Mouse (Mus musculus): ENCODE results near the gene Radil.

Gene Radil

GRCm38 (mm10) chr5:142448076-142448475 is 102.8 kb downstream of the Radil start:
- DNase-seq (ENCODE audit: low spot score), result peak; percentile 84

DNA sequence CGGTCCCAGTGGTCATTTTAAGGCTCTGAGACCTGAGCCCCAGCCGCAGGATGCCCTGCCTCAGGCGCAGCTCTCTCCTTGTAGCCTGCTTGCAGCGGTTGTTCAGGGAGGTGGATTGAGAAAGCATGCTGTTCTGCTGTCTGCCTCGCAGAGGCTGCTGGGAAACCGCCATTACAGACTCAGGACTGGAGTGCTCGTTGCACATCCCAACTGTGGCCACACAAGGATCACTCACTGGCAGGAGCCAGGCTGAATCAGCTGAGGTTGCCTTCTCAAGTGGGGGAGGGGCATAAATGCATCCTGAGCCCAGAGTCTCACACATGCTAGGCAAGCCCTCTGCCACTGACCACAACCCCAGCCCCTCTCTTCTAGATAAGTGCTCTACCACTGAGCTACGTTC is 105.2 kb downstream of the Radil start:
- DNase-seq (ENCODE audit: low spot score), result no peak

DNA sequence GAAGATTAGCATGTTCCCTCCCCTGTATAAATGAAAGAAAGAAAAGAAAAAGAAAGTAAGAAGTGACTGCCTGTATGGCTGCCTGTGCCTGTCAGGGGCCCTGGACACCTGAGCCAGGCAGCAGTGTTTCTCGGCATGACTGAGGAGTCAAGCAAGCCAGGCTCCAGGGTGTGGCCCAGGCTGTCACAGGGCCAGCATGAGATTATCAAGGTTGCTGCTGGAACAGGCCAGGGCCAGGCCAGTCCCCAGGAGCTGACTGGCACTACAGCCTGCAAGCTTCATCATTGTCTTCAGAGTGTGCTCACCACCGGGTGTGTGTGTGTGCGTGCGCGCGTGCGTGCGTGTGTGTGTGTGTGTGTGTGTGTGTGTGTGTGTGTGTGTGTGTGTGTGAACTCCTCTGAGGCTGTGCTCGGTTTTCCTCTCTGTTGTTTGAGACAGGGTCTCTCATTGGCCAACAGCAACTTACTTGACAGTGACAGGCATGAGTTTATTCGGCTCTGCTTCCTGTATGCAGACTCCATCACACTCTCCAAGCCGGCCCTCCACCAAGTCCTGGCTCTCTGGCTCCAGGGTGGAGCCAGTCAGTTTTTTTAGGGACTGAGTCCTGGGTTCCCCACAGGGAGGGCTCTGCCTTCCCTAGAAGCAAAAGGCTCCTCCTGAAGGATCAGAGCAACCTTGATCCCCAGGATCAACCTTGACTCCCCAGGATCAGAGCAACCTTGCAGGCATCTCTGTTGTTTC is 105.9 kb downstream of the Radil start:
- peak; percentile 66 for DNase-seq (ENCODE audit: low spot score)

DNA sequence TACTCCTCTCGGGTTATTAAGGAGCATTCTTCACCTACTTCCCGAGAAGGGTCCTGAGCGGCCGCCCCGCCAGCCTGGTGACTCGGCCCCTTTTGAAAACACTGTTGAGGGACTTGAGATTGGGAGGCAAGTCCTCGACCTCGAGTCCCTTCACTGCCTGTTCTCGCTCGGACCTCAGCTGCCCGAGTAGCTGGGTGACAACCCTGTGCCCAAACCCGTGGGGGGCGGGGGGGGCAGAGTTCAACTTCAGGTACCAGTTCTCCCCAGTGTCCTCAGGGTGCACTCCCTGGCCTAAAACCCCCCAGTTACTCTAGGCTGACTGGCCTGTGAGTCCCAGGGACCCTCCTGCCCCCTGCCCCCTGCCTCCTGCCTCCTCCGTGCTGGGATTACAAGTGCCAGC is 106.9 kb downstream of the Radil start:
- no peak for DNase-seq (ENCODE audit: low spot score)

GRCm38 (mm10) chr5:142443514-142443913 is 107.4 kb downstream of the Radil start:
- DNase-seq (ENCODE audit: low spot score), result no peak

DNA sequence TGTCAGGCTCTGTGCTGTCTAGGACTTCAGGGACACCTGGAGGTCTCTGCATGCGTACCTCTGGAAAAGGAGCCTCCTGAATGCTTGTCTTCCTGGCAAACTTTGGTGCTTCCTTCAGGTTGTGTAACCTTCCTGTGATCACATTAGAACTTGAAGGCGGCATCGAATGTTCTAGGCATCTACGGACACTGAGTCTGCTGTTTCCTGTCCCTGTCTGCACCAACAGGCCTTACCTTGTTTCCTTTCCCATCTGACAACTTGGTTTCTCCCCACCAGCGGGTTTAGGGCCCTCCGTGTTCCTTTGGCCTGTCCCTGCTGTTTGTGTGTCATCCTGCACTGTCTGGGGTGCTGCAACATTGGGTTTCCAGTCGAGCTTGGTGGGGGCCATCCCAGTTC is 108.9 kb downstream of the Radil start:
- DNase-seq (ENCODE audit: low spot score), result no peak

GRCm38 (mm10) chr5:142441332-142442044 is 109.4 kb downstream of the Radil start:
- no peak for DNase-seq (ENCODE audit: low spot score)

DNA sequence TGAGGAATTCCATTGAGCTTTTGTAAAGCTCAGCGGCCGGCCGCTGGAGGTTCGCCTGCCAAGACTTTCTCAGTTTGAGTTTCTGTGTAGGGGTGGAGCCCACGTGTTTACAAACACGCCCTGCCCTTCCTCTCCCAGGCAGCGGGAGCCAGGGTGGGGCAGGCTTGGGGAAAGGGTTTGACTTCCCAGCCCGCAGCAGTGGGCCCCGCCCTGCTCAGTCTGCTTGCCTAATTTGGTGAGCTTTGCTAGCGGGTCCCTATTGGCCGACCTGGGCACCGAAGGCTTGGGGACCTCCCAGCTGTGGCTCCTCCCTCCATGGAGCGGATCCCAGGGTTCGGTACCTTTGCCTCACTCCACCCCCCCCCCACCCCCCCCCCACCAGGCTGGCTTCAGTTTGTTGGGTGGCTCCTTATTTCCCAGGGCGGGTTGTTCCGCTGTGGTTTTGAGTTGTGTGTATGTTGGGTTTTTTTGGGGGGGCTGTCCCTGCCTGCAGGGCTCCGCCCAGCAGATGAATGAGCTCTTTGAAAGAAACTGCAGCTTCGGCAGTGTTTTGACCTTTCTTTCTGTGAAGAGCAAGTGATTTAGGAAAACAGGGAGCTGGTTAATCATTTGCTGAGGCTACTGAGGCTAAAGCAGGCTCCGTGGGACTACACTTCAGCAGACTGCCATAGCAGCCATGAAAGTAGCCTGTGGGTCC is 110.3 kb downstream of the Radil start:
- peak; percentile 92 for DNase-seq (ENCODE audit: low spot score)

DNA sequence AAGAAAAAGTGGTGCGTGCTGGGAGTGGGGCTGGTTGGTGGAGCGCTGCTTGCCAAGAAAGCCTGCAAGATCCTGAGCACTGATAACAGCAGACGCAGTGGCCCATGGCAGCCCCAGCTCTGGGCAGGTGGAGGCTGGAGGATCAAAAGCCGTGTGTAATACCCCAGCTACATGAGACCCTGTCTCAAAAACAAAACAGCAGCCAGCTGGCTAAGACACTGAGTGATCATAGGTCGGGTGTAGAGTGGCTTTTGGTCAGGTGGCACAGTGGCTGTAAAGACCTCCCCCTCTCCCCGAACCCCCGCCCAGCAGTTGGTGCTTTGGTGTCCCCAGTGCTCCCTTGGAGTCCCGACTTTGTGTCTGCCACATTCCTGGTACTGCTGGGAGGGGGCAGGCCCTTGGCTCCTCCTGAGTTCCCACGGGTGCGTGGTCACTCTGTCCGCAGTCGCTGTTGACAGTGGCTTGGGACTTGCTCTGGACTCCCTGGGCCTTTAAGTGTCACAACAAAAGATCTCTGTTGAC is 110.9 kb downstream of the Radil start:
- no peak for DNase-seq (ENCODE audit: low spot score)

DNA sequence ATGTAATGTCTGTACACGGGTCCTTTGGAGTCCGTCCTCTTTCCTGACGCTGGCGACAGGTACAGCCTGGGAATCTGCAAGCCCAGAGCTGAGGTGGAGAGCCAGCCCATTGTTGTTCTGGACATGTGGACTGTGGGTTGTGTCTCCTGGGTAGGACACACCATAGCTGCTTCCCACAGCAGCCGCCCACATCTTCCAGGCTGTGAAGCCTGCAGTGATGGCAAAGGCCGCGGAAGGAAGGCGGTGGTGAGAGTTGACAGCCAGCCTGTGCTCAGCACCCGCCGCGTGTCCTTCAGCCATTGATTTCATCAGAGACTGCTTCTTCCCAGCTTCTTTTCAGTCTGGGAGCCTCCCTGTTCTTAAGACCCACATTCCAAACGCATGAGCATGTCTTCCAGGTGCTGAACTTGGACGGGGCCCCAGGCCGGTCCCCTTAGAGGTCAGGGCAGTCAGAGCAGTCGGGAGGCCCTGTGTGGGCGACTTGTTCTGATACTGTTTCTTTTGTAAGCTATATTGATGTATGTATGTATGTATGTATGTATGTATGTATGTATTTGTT is 112.4 kb downstream of the Radil start:
- no peak for DNase-seq (ENCODE audit: low spot score)

DNA sequence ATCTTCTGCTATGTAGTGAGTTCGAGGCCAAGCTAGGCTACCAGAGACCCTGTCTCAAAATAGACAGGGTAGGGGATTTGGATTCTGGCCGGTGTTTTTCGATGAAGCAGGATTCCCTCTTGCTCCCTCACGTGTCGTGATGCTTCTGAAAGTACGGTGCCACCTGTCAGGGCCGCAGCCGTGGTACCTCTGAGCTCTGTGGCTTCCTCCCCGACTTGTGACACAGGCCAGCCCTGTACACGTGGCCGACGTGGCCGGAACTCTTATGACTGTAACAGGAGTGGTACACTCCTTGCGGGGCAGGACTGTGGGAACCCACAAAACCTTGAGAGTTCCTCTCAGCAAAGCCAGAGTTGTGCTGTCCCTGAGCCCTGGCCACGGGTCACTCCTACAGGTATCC is 115.2 kb downstream of the Radil start:
- DNase-seq (ENCODE audit: low spot score), result no peak

Measured in c-Kit-positive CD71-positive TER-119-positive erythroid progenitor cells, embryonic 14.5 days (primary cell).